Mouse (Mus musculus) liver, embryonic 16.5 days (tissue): ENCODE results near the gene Ube2cbp. TPM values are rescaled to one million over a fixed set of nuclear protein-coding genes. Genes with fewer than 3 reads are reported as not detected.
A peak's percentile ranks its signal among the peaks of the same experiment; 100 is the strongest.

Experiments
- ATAC-seq: fragments of 200-750 bp; cut with Nextera tagmentation; 2 replicates; pipeline ENCODE4 v1.8.0; 2017; ENCODE audit warnings: low read depth, mild to moderate bottlenecking, moderate number of reproducible peaks, moderate library complexity
- H3K27ac ChIP-seq: fragments of 300-500 bp; sonication (generic); 2 replicates; pipeline ENCODE4 v1.5.1; 2014; ENCODE audit warnings: mild to moderate bottlenecking, low read length
- H3K27me3 ChIP-seq: fragments of 300-500 bp; sonication (generic); 2 replicates; pipeline ENCODE4 v1.6.1; 2014; ENCODE audit warnings: low read depth, low read length, mixed read lengths; ENCODE audit not compliant: control insufficient read depth, insufficient read depth
- H3K36me3 ChIP-seq: fragments of 300-500 bp; sonication (generic); 2 replicates; pipeline ENCODE4 v1.6.1; 2014; ENCODE audit warnings: mild to moderate bottlenecking; ENCODE audit not compliant: control insufficient read depth, insufficient read depth
- H3K4me1 ChIP-seq: fragments of 300-500 bp; sonication (generic); 2 replicates; pipeline ENCODE4 v1.6.1; 2014; ENCODE audit warnings: low read depth, low read length, mixed read lengths; ENCODE audit not compliant: control insufficient read depth
- H3K4me2 ChIP-seq: fragments of 300-500 bp; sonication (generic); 2 replicates; pipeline ENCODE4 v1.6.1; 2014; ENCODE audit warnings: low read depth, low read length, mixed read lengths
- H3K4me3 ChIP-seq: fragments of 300-500 bp; sonication (generic); 2 replicates; pipeline ENCODE4 v1.5.1; 2014; ENCODE audit warnings: low read depth, mild to moderate bottlenecking, low read length
- H3K9ac ChIP-seq: fragments of 300-500 bp; sonication (generic); 2 replicates; pipeline ENCODE4 v1.6.1; 2014; ENCODE audit warnings: low read depth, low read length
- H3K9me3 ChIP-seq: fragments of 300-500 bp; sonication (generic); replicated peaks from 2 replicates; pipeline ENCODE4 v1.6.1; 2016; ENCODE audit warnings: low read length; ENCODE audit not compliant: control insufficient read depth
- WGBS: fragments of 180-500 bp; shearing (Covaris S2); extraction: QIAGEN DNeasy Blood & Tissue Kit; methylation state at CpG from one replicate; pipeline ENCODE4 v1.1.7; 2014; ENCODE audit not compliant: insufficient replicate concordance; 5-methylcytosine and 5-hydroxymethylcytosine counted together
- polyA plus RNA-seq: library from polyadenylated mRNA; unstranded; fragments of >200 nt; fragmentation: Nextera tagmentation; extraction: Ambion mirVana; gene quantifications from 2 replicates; pipeline ENCODE4 v1.2.1, GENCODE M21; 2015

Gene Ube2cbp
- polyA plus RNA-seq, 1 experiment from 2014 or later: 1.5 TPM

- ATAC-seq: peak; percentile 60; the same call in 1 of the 2 replicates
Observed at GRCm38 (mm10) chr9:86355851-86356250, 108.9 kb downstream of the Ube2cbp start.

GRCm38 (mm10) chr9:86351491-86351890 is 113.3 kb downstream of the Ube2cbp start:
- H3K27me3 ChIP-seq: no peaks in the 10 kb centered on the region
- no peak overlapping the region for H3K9ac ChIP-seq
- H3K27ac ChIP-seq: no peak overlapping the region
- no peak for ATAC-seq
- H3K4me1 ChIP-seq: no peaks in the 10 kb centered on the region
- no peak overlapping the region for H3K4me2 ChIP-seq
- no peak overlapping the region for H3K4me3 ChIP-seq
- no peaks in the 10 kb centered on the region for H3K9me3 ChIP-seq
- 65% methylated on average over 3 of the region's 3 CpGs for WGBS
- no peaks in the 10 kb centered on the region for H3K36me3 ChIP-seq

More at GRCm38 (mm10) chr9:86355851-86356250, 108.9 kb downstream of the Ube2cbp start:
- H3K9me3 ChIP-seq: no peaks in the 10 kb centered on the region
- H3K4me1 ChIP-seq: no peaks in the 10 kb centered on the region
- 48% methylated on average over 3 of the region's 3 CpGs for WGBS
- no peak overlapping the region for H3K4me2 ChIP-seq
- no peak overlapping the region for H3K9ac ChIP-seq
- H3K36me3 ChIP-seq: no peaks in the 10 kb centered on the region
- H3K27me3 ChIP-seq: no peaks in the 10 kb centered on the region
- no peak overlapping the region for H3K27ac ChIP-seq
- H3K4me3 ChIP-seq: no peak overlapping the region

GRCm38 (mm10) chr9:86336792-86337191 is 128.0 kb downstream of the Ube2cbp start:
- Histone ChIP-seq H3K27ac (no peak overlapping the region), H3K36me3 (no peaks in the 10 kb centered on the region), H3K4me2 (no peak overlapping the region), H3K9me3 (no peaks in the 10 kb centered on the region), H3K4me1 (no peaks in the 10 kb centered on the region), H3K27me3 (no peaks in the 10 kb centered on the region), H3K9ac (no peak overlapping the region), H3K4me3 (no peak overlapping the region)
- ATAC-seq: no peak
- 72% methylated on average over 2 of the region's 2 CpGs for WGBS

- Histone ChIP-seq H3K4me2 (no peak overlapping the region), H3K9ac (no peak overlapping the region), H3K36me3 (no peaks in the 10 kb centered on the region), H3K4me3 (no peak overlapping the region), H3K27me3 (no peaks in the 10 kb centered on the region), H3K27ac (no peak overlapping the region), H3K4me1 (no peaks in the 10 kb centered on the region), H3K9me3 (no peaks in the 10 kb centered on the region)
- ATAC-seq: no peak
- WGBS: 39% methylated on average over 3 of the region's 3 CpGs
Observed at GRCm38 (mm10) chr9:86336361-86336760, 128.4 kb downstream of the Ube2cbp start.

GRCm38 (mm10) chr9:86335588-86335987 is 129.2 kb downstream of the Ube2cbp start:
- Histone ChIP-seq H3K4me3 (no peak overlapping the region), H3K27me3 (no peaks in the 10 kb centered on the region), H3K4me2 (no peak overlapping the region), H3K9me3 (no peaks in the 10 kb centered on the region), H3K36me3 (no peaks in the 10 kb centered on the region), H3K4me1 (no peaks in the 10 kb centered on the region), H3K27ac (no peak overlapping the region), H3K9ac (no peak overlapping the region)
- ATAC-seq: no peak
- WGBS: 67% methylated on average over 4 of the region's 4 CpGs

GRCm38 (mm10) chr9:86334357-86334756 is 130.4 kb downstream of the Ube2cbp start:
- no peak for ATAC-seq
- H3K9ac ChIP-seq: no peak overlapping the region
- WGBS: 67% methylated on average over 5 of the region's 5 CpGs
- H3K36me3 ChIP-seq: no peaks in the 10 kb centered on the region
- H3K4me3 ChIP-seq: no peak overlapping the region
- no peak overlapping the region for H3K27ac ChIP-seq
- no peaks in the 10 kb centered on the region for H3K27me3 ChIP-seq
- H3K9me3 ChIP-seq: no peaks in the 10 kb centered on the region
- no peak overlapping the region for H3K4me2 ChIP-seq
- H3K4me1 ChIP-seq: no peaks in the 10 kb centered on the region

GRCm38 (mm10) chr9:86330591-86330990 is 134.2 kb downstream of the Ube2cbp start:
- Histone ChIP-seq H3K36me3 (no peaks in the 10 kb centered on the region), H3K4me1 (no peaks in the 10 kb centered on the region), H3K4me2 (no peak overlapping the region), H3K9me3 (no peaks in the 10 kb centered on the region), H3K27ac (no peak overlapping the region), H3K4me3 (no peak overlapping the region), H3K27me3 (no peaks in the 10 kb centered on the region), H3K9ac (no peak overlapping the region)
- no peak for ATAC-seq
- 73% methylated on average over 3 of the region's 3 CpGs for WGBS

GRCm38 (mm10) chr9:86328270-86328669 is 136.5 kb downstream of the Ube2cbp start:
- WGBS: 59% methylated on average over 4 of the region's 4 CpGs
- Histone ChIP-seq H3K27me3 (no peaks in the 10 kb centered on the region), H3K36me3 (no peaks in the 10 kb centered on the region), H3K27ac (no peak overlapping the region), H3K4me1 (no peaks in the 10 kb centered on the region), H3K4me3 (no peak overlapping the region), H3K4me2 (no peak overlapping the region), H3K9ac (no peak overlapping the region), H3K9me3 (no peaks in the 10 kb centered on the region)
- ATAC-seq: no peak

GRCm38 (mm10) chr9:86327341-86327740 is 137.4 kb downstream of the Ube2cbp start:
- H3K4me3 ChIP-seq: no peak overlapping the region
- no peak overlapping the region for H3K4me2 ChIP-seq
- no peaks in the 10 kb centered on the region for H3K9me3 ChIP-seq
- no peak for ATAC-seq
- H3K36me3 ChIP-seq: no peaks in the 10 kb centered on the region
- H3K27me3 ChIP-seq: no peaks in the 10 kb centered on the region
- no peak overlapping the region for H3K27ac ChIP-seq
- WGBS: 58% methylated on average over 3 of the region's 3 CpGs
- no peak overlapping the region for H3K9ac ChIP-seq
- no peaks in the 10 kb centered on the region for H3K4me1 ChIP-seq
